Mouse (Mus musculus) forebrain, postnatal 0 days (tissue): ENCODE data around the gene Gins1. TPM values are rescaled to one million over a fixed set of nuclear protein-coding genes. Genes with fewer than 3 reads are reported as not detected.
A peak's percentile ranks its signal among the peaks of the same experiment; 100 is the strongest.

Experiments
- ATAC-seq: fragments of 200-750 bp; cut with Nextera tagmentation; 2 replicates; pipeline ENCODE4 v1.8.0; 2017; ENCODE audit warnings: mild to moderate bottlenecking, moderate library complexity
- DNase-seq: peaks from one replicate; pipeline ENCODE4 v3.0.0-alpha.2; 2015
- H3K27ac ChIP-seq: fragments of 300-500 bp; sonication (generic); 2 replicates; pipeline ENCODE4 v1.5.1; 2014; ENCODE audit warnings: low read depth, mild to moderate bottlenecking, antibody characterized with exemption, low read length, moderate library complexity, mixed read lengths
- H3K27me3 ChIP-seq: fragments of 300-500 bp; sonication (generic); 2 replicates; pipeline ENCODE4 v1.6.1; 2014; ENCODE audit warnings: mild to moderate bottlenecking, low read length, mixed read lengths; ENCODE audit not compliant: insufficient read depth
- H3K36me3 ChIP-seq: fragments of 300-500 bp; sonication (generic); 2 replicates; pipeline ENCODE4 v1.6.1; 2014; ENCODE audit warnings: mild to moderate bottlenecking, moderate library complexity; ENCODE audit not compliant: insufficient read depth
- H3K4me1 ChIP-seq: fragments of 300-500 bp; sonication (generic); 2 replicates; pipeline ENCODE4 v1.6.1; 2014; ENCODE audit warnings: antibody characterized with exemption; ENCODE audit not compliant: insufficient read depth
- H3K4me2 ChIP-seq: fragments of 300-500 bp; sonication (generic); 2 replicates; pipeline ENCODE4 v1.6.1; 2014; ENCODE audit warnings: low read depth, mild to moderate bottlenecking, moderate library complexity
- H3K4me3 ChIP-seq: fragments of 300-500 bp; sonication (generic); 2 replicates; pipeline ENCODE4 v1.5.1; 2014; ENCODE audit warnings: low read depth, low read length, mixed read lengths
- H3K9ac ChIP-seq: fragments of 300-500 bp; sonication (generic); 2 replicates; pipeline ENCODE4 v1.6.1; 2014; ENCODE audit warnings: mild to moderate bottlenecking
- H3K9me3 ChIP-seq: fragments of 300-500 bp; sonication (generic); 2 replicates; pipeline ENCODE4 v1.6.1; 2016; ENCODE audit warnings: low read length
- CTCF ChIP-seq: sonication (generic); IDR thresholded peaks from 2 replicates; pipeline ENCODE4 v1.5.1; 2016; ENCODE audit warnings: antibody characterized with exemption, control low read depth, low read depth
- WGBS: fragments of 180-500 bp; shearing (Covaris S2); extraction: QIAGEN DNeasy Blood & Tissue Kit; methylation state at CpG from one replicate; pipeline ENCODE4 v1.1.7; 2014; 5-methylcytosine and 5-hydroxymethylcytosine counted together
- polyA plus RNA-seq: library from polyadenylated mRNA; unstranded; fragments of >200 nt; fragmentation: Nextera tagmentation; extraction: Ambion mirVana; gene quantifications from 2 replicates; pipeline ENCODE4 v1.2.1, GENCODE M21; 2015
- total RNA-seq: library from RNA; depleted of rRNA; stranded (reverse); fragments of >200 nt; gene quantifications from 2 replicates; pipeline ENCODE4 v1.2.3, GENCODE M21; 2014

Gene Gins1
- total and polyA plus RNA-seq, 2 experiments from 2014 or later = 12.8 to 15.5 TPM

DNA sequence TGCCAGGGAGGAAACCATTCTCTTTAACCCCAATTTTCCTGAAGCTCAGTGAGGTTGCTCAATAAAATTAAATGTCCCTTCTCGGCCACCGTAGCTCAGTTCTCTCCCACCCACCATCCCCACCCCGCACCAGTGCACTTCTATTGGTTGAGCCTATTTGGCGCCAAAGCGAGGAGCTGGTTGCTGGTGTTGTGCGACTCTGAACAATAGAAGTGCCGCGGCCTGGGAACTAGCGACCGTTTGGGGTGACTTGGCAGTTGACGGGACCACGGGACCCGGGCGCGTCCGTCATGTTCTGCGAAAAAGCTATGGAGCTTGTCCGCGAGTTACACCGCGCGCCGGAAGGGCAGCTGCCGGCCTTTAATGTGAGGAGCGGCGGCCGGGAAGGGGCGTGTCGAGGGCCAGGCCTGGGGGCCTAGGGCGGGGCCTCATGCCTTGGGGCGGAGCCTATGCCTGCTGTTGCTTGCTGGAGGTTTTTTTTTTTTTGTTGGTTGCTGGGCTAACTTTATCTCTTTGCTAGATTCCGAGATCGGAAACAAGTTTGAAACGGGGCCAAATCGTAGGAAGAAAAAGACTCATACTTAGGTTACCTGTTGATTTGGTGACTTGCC lies 4.3 kb downstream of the Gins1 start:
- Histone ChIP-seq H3K27me3 (no peaks in the 10 kb centered on the region), H3K27ac (peak overlapping the region; percentile 46), H3K4me3 (peak overlapping the region; percentile 67), H3K4me1 (0 out of 2 replicates have a peak, but pooled peaks cover 3% of the 10 kb centered on the region), H3K9ac (peak overlapping the region; percentile 45), H3K4me2 (peak overlapping the region; percentile 54), H3K36me3 (no peaks in the 10 kb centered on the region), H3K9me3 (no peaks in the 10 kb centered on the region)
- WGBS = under 1% methylated on average over 35 of the region's 35 CpGs
- ATAC-seq (peak; percentile 90), DNase-seq (peak; percentile 97)
- no peak for TF ChIP-seq CTCF

DNA sequence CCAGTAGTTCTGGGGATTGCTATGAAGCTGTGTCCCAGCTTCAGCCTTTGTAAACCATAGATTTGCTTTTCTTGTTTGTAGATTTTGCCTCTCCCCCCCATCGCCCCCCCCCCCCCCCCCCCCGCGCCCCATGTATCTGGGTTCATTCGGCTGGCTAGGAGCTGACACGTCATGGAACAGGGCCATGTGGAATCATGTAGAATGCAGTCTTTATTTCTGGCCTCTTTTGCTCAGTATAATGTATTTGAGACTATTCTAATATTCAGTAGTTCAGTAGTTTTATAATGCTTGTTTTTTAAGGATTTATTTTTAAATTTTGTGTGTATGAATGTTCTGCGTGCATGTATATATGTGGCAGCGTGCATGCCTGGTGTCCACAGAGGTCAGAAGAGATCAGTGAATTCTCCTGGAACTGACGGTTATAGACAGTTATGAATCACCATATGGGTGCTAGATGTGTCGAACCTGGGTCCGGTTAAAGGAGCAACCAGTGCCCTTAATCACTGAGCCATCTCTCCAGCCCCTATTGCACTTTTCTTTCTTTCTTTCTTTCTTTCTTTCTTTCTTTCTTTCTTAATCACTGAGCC lies 5.2 kb downstream of the Gins1 start:
- no peak overlapping the region for H3K27ac ChIP-seq
- no peak for TF ChIP-seq CTCF
- 37% methylated on average over 9 of the region's 10 CpGs for WGBS

DNA sequence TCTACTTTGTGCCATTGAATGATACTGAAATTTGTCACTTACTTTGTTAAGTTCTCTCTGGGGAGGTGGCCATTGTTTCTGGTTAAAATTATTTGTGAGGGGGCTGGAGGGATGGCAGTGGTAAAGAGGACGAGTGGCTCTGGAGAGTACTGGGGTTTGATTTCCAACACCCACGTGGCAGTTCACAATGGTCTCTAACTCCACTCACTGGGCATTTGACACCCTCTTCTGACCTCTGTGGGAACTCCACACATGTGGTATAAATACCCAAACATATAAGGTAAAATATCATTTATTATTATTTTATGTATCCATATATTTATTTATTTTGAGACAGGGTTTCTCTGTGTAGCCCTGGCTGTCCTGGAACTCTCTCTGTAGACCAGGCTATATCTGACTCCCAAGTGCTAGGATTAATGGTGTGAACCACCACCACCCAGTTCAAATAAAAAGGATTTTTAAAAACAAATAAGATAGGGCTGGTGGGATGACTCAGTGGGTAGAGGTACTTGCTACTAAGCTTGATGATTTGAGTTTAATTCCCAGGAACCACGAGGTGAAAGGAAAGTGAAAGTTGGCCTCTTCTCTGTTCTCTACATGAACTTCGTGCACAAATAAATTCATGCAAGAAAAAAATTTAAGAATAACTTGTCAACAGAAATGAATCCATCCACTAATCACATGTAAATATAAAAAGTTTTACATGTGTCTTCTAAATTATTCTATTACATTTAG lies 9.7 kb downstream of the Gins1 start:
- Histone ChIP-seq H3K4me2 (no peak overlapping the region), H3K27me3 (no peaks in the 10 kb centered on the region), H3K4me3 (no peak overlapping the region), H3K9me3 (no peaks in the 10 kb centered on the region), H3K36me3 (no peaks in the 10 kb centered on the region), H3K9ac (no peak overlapping the region), H3K27ac (no peak overlapping the region), H3K4me1 (0 out of 2 replicates have a peak, but pooled peaks cover 2% of the 10 kb centered on the region)
- 80% methylated on average over 4 of the region's 4 CpGs for WGBS
- ATAC-seq (no peak), DNase-seq (no peak)
- TF ChIP-seq CTCF = no peak

More for the DNA sequence above, 5.2 kb downstream of the Gins1 start:
- H3K4me3 ChIP-seq = peak overlapping the region; percentile 67
- no peaks in the 10 kb centered on the region for H3K27me3 ChIP-seq
- ATAC-seq (no peak), DNase-seq (no peak)
- peak overlapping the region; percentile 45 for H3K9ac ChIP-seq
- no peaks in the 10 kb centered on the region for H3K9me3 ChIP-seq
- H3K36me3 ChIP-seq = no peaks in the 10 kb centered on the region
- peak overlapping the region; percentile 54 for H3K4me2 ChIP-seq
- H3K4me1 ChIP-seq = 0 out of 2 replicates have a peak, but pooled peaks cover 3% of the 10 kb centered on the region

DNA sequence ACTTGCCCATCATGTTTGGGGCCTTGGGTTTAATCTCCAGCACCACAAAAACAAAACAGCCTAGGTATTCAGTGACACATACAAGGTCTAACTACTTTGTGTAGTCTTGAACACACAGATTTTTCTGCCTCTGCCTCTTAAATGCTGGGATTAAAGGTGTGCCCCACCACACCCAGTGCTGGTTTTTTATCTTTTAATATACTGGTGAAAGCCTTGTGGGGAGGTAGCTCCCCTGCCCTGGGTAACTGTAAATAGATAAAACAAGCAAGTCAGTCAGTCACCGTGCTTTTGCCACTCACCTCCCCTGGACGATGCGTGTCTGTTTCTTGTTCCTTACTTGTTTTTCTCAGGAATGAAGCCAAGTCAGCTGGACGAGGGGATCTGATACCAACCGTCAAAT lies 10.6 kb downstream of the Gins1 start:
- WGBS = 87% methylated on average over 5 of the region's 5 CpGs
- no peak for TF ChIP-seq CTCF

DNA sequence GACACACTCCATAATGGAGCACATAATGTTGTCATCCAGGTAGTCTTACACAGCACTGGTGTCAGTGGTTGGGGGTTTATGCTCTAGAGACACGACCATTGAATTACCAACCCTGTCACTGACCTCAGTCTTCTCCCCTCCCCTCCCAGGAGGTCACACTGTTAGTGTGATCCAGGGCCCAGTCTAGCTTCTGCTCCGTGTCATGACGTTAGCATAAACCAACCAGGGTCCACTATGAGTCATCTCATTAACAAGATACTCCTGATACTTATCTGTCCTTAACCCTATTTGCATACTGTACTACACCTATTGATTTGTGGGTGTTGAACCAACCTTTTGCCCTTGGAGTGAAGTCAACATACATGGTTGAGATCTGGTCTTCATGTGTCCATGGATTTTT lies 13.5 kb downstream of the Gins1 start:
- H3K4me3 ChIP-seq = no peak overlapping the region
- H3K9ac ChIP-seq = no peak overlapping the region
- no peak overlapping the region for H3K4me2 ChIP-seq
- H3K36me3 ChIP-seq = no peaks in the 10 kb centered on the region
- H3K27me3 ChIP-seq = no peaks in the 10 kb centered on the region
- H3K27ac ChIP-seq = no peak overlapping the region
- no peaks in the 10 kb centered on the region for H3K4me1 ChIP-seq
- DNase-seq (no peak), ATAC-seq (no peak)
- WGBS = 96% methylated on average over 3 of the region's 3 CpGs
- no peak for TF ChIP-seq CTCF
- no peaks in the 10 kb centered on the region for H3K9me3 ChIP-seq

More for the DNA sequence above, 10.6 kb downstream of the Gins1 start:
- no peak overlapping the region for H3K9ac ChIP-seq
- no peak overlapping the region for H3K27ac ChIP-seq
- ATAC-seq (no peak), DNase-seq (no peak)
- H3K27me3 ChIP-seq = no peaks in the 10 kb centered on the region
- no peaks in the 10 kb centered on the region for H3K9me3 ChIP-seq
- H3K4me2 ChIP-seq = no peak overlapping the region
- no peaks in the 10 kb centered on the region for H3K4me1 ChIP-seq
- no peaks in the 10 kb centered on the region for H3K36me3 ChIP-seq
- no peak overlapping the region for H3K4me3 ChIP-seq

DNA sequence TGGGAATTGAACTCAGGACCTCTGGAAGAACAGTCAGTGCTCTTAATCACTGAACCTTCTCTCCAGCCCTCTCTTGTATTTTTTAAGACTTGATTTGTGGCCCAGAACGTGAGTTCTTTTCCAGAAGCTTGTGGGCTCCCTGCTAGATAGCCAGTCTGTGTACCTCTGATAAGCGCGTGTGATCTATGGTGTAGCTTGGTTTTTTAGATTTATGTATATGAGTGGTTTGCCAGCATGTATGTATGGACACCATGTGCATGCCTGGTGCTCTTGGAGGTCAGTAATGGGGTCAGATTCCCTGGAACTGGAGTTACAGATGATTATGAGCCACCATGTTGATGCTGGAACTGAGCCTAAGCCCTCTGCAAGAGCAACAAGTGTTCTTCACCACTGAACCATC lies 15.3 kb downstream of the Gins1 start:
- ATAC-seq = no peak
- H3K36me3 ChIP-seq = no peaks in the 10 kb centered on the region
- H3K27ac ChIP-seq = no peak overlapping the region
- no peak for DNase-seq
- no peak overlapping the region for H3K4me3 ChIP-seq
- H3K4me1 ChIP-seq = no peaks in the 10 kb centered on the region
- no peak for TF ChIP-seq CTCF
- no peaks in the 10 kb centered on the region for H3K27me3 ChIP-seq
- H3K9ac ChIP-seq = no peak overlapping the region
- 95% methylated on average over 3 of the region's 3 CpGs for WGBS
- H3K9me3 ChIP-seq = no peaks in the 10 kb centered on the region
- H3K4me2 ChIP-seq = no peak overlapping the region

DNA sequence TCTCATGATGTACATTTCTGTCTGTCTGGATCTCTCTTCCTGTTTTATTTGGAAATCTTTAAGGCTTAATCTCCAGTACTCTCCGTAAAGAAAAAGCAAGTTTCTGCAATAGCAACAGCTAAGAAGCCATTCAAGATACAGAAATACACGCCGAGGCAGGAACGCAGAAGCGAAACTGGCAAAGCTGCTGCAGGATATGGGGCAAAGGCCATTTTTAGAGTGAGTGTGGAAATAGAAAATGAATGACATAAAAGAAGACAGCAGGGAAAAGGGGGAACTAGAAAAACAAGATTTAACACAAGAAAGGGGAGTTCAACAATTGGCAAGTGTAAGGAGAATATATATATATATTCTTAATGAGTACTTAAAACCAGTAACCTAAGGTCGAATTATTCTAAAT lies 16.5 kb downstream of the Gins1 start:
- TF ChIP-seq CTCF = no peak
- Histone ChIP-seq H3K27me3 (no peaks in the 10 kb centered on the region), H3K4me3 (no peak overlapping the region), H3K9me3 (no peaks in the 10 kb centered on the region), H3K9ac (no peak overlapping the region), H3K36me3 (no peaks in the 10 kb centered on the region), H3K27ac (no peak overlapping the region), H3K4me2 (no peak overlapping the region), H3K4me1 (no peaks in the 10 kb centered on the region)
- WGBS = 95% methylated on average over 6 of the region's 6 CpGs
- ATAC-seq (no peak), DNase-seq (no peak)
